Mouse (Mus musculus) layer of hippocampus, postnatal 36 days (tissue): ENCODE results near the gene Rgs5. TPM values are rescaled to one million over a fixed set of nuclear protein-coding genes. Genes with fewer than 3 reads are reported as not detected.

Experiments
- DNase-seq, 2 experiments: peaks; one replicate each; pipeline ENCODE4 v3.0.0; 2022
- total RNA-seq, 2 experiments: library from RNA; stranded (reverse); gene quantifications; 2 replicates each; pipeline ENCODE4 v1.2.3; 2021

Gene Rgs5
- total RNA-seq, 2 experiments from 2014 or later, result 48.0 to 52.8 TPM

GRCm38 (mm10) chr1:169726319-169726718 is 71.0 kb downstream of the Rgs5 start:
- no peak for DNase-seq

GRCm38 (mm10) chr1:169730599-169731100 is 75.3 kb downstream of the Rgs5 start:
- no peak for DNase-seq

GRCm38 (mm10) chr1:169736139-169736538 is 80.8 kb downstream of the Rgs5 start:
- no peak for DNase-seq

- DNase-seq, result no peak
These were observed 81.9 kb downstream of the Rgs5 start for GRCm38 (mm10) chr1:169737231-169737630.

- no peak for DNase-seq
These were observed 85.8 kb downstream of the Rgs5 start for GRCm38 (mm10) chr1:169741147-169741546.

Other genes starting within 250 kb of the Rgs5 start
- gene Nuf2, start 124.0 kb upstream of the Rgs5 start, total RNA-seq, result 1 to 10 TPM; 4.0 to 4.6 TPM
- 100 to 1,000 TPM; 122 to 147 TPM for gene Rgs4, start 92.1 kb downstream of the Rgs5 start, total RNA-seq